Mouse (Mus musculus) kidney, postnatal 25 days (tissue): ENCODE data around the gene Gm17087.

Experiments
- DNase-seq, 2 experiments: peaks; one replicate each; pipeline ENCODE4 v3.0.0; 2021; ENCODE audit warnings: mixed read lengths in 2 of 2

The Gm17087 gene

DNA sequence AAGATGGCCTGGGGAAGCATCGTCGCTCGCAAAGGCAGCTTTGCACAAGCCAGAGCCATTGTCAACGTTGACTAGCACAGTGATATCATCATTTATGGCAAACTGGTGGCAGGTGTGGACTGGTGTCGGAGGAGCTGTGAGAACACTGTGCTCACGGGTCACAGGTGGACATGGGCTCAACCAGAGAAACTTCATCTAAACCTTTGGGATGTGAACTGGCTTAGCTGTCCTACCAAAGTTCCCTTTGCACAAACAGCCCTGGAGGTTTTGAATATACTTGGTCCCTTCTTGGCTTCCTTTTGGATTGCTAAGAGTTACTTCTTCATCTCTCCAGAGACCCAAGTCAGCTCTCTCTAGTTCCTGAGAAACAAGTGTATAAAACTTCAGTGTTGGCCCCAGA, at the start of gene Gm17087:
Gm17087 (minus strand) TSS at position 101 of the 400 bp plus-strand sequence.
- DNase-seq: peak in 1 of 2 experiments; percentile 14

DNA sequence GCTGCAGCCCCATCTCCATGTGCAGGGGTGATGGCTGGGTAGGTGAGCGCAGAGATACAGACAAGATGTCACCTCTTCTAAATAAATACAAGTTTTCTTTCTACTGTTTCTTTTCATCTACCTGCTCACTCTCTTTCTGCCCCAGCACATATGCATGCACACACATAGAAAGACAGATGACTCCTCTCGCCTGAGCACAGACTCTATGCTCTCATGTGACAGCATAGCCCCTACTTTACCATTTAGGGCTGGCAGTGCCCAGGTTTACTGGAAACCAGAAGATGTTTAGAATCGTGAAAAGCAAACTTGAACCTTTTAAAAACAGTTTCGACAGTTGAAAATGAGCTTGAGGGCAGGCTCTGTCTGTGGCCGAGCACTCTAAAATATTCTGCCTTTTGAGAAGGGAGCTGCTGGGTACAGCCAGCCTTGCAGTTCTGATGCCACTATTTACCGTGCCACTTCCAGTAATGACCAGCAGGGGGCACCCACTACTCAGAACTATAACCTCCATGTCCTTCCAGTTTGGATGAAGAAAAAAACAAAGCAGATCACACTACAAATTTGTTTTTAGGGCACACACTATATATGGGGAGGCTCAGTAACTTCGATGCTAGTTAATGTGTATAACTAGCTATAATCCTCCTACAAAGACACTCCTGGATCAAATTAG, 47.3 kb upstream of the Gm17087 start:
- DNase-seq: peak; percentile 72 to 89

DNA sequence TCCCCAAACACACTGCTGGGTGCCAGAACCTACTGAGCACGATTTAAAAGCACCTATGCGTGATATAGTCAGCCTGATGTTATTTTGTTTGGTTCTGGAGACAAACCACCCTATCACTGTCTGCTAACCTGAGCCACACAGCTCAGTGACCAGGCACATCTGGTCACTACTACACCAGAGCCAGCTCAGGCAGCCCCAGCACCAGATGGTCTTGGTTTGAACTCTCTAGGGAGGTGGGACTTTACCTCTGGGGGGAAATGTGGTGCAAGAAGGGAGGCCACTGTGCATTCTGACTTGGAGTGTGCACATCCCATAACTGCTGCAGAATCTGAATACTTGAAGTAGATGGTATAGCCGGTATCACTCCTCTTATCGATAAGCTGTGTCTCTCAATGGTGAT, 45.2 kb upstream of the Gm17087 start:
- no peak for DNase-seq

DNA sequence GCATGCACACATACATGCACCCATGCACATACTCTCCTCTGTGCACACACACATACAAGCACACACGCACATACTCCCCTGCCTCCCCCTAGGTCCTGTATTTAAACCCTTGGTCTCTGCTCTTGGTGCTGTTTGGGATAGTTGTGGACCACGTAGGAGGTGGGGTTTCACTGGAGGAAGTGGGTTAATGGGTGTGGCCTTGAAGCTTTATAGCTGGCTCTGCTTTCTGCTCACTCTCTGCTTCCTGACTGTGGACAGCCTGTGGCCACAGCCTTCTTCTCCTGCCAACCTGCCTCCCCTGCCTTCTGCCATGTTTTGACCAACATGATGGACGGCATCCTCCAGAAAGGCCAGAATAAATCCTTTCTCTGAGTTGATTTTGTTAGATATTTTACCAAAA, 39.9 kb upstream of the Gm17087 start:
- DNase-seq: no peak

DNA sequence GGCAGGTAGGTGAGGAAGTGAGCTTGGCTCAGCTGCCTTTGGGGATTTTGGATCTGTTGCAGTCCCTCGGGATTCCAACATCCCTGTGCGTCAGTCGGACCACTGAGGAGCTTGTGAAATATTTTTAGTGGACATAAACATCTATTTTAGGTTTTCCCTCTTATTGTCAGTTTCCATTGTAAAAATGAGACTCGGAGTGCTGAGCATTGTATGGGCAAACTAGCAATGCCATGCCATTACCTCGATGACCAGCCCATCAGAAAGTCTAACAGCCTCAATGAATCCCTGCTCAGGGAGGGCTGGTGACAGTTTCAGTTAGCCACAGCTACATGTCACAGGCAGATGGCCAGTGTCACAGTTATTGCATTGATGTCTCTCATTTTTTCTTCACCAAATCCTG, 39.2 kb upstream of the Gm17087 start:
- DNase-seq: no peak

DNA sequence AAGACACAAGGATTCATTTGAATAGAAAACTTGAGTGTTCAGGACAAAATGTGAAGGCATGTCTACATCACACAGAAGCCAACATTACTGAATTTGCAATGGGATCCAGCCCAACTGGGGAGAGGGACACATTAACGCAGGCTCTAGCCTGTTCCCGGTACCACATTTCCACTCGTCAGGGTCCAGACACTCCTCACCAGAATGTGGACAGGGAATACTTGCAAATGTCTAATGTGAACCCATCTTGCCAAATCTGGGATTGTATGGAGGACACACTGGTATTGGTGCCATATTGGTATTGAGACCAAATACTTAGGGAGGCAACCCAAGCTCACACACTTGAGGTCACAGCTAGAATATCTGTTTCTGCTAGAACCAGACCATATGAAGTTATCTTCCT, 36.2 kb upstream of the Gm17087 start:
- no peak for DNase-seq

DNA sequence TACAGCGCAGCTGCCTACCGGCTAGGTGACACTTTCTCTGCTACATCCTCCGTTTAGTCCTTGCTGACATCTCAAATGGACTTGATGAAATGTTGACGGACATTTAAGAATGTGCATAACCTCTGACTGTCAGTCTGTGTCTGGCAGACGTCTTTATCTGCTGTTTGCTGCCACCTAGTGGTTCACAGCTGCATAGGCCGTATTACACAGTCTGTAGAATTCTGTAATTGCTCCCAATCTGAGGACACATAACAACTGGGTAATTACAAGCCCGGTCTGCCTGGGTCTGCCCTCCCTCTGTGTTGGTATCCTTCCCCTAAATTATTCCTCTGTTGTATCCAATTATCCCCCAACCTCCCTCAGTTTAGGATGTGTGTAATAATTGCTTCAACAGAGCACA, 31.0 kb upstream of the Gm17087 start:
- peak; percentile 60 to 79 for DNase-seq

DNA sequence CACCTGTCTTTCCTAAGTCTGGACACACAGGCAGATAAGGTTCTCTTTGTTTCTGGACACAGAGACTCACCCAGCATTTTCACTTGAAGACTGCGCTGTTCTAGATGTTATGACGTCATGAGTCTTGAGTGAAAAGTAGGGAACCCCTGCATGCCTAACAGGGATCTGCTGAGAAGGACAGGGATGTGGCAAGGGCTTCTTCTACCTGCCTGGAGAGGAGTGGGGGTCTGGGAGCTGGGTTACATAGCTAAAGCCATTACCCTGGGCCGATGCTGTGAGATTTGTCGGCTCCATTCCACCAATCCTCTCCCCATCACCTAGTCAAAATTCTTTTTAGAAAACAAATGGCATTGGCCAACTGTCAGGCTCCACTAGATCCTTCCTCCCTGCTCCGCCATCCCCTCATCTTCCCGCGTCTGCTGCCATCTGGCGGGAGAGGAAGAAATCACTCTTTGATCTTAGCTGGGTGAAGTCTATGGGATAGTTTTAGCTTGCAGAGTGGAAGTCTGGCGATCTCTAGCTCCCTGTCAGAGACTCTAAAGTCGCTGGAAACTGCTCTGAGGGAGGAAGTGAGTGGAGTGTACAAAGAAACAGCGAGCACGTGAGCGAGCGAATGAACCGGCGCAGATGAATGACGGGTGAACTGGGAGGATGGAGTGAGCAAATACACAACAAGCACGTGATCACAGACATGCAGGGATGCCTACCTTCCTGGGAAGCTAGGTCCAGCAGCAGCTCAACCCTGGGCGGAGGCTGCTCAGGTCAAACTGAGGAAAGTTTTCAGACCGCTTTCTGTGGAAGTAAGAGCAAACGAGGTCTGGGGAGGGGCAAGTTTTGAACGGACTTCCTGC, 25.9 kb upstream of the Gm17087 start:
- DNase-seq: peak; percentile 64 to 77

DNA sequence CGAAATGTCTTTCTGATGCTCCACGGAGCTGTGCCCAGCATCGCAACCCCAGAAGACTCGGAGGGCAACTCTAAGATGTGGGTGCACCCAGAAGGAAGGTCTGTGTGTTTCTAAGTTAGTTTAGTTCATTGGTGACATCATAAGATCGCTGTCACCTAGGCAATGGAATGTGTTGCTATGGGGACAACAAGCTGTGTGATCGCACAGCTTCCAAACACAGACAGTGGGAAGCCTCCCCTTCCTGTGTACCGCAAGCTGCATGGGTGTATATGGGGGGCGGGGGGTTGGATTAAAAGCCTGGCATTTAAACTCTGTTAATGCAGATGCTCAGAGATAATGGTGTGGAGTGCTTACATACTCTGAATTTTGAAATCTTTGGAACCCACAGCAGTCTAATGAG, 14.8 kb upstream of the Gm17087 start:
- DNase-seq: no peak

DNA sequence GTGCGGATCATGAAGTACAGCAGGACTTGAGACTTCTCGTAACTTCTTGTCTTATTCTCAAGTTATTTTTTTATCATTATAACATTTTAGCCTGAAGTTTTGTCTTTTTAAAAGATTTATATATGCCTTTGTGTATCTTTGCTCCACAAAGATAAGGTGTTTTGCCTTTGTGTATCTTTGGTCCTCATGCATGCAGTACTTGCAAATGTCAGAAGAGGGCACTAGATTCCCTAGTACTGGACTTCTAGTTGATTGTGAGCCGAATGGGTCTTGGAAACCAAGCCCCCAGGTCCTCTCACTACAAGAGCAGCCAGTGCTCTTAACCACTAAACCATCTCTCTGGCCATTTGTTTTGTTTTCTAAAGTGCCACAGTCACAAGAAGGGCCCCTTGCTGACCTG, 13.6 kb upstream of the Gm17087 start:
- peak in 1 of 2 experiments; percentile 44 for DNase-seq

DNA sequence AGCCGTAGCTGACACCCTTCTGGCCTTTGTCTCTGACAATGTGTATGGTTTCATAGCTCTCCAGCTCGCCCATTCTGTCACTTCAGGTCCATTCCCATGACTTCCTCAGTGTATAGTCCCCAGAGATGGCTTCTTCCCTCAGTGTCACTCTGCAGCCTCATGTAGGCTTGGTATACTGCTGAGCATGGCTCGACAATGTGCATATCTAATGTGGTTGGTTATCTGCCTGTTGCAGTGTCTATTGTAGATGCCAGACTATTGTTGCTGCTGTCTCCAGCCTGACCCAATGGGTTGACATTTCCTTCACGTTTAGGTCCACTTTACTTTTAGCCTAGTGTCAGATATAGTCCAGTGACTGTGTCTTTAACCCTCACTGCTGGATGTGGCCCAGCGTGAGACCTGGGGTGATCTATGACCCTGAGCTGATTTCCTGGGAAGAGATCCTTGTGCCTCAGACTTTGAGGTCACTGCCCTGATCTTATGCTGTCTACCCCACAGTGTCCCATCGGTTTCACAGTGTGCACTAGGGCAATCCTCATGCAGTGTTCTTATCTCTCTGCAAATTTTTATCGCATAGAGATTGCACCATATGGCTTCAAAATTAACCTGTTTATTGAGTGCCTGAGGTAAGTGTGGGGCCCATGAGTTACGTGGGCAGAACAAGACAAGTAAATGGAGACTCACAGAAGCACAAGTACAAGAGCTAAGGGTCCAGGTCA, 7.0 kb upstream of the Gm17087 start:
- no peak for DNase-seq

DNA sequence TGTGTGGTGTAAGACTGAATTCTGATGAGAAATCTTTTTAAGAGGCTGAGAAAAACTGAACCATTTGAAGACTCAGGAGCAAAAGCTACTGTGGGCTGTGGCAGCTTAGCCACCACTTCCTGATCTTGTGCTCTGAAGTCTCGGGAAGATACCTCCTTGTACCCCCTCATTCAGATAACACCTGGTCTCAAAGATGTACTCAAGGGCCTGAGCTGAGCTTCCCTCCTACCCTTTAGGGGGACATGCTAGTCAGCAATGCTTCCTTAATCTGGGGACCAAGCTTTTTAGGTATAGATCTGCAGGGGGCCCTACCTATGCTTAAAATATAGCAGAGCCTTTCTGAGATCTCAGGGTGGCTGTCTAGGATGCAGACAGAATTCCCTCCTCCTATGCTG, 3.9 kb downstream of the Gm17087 start:
- no peak for DNase-seq

DNA sequence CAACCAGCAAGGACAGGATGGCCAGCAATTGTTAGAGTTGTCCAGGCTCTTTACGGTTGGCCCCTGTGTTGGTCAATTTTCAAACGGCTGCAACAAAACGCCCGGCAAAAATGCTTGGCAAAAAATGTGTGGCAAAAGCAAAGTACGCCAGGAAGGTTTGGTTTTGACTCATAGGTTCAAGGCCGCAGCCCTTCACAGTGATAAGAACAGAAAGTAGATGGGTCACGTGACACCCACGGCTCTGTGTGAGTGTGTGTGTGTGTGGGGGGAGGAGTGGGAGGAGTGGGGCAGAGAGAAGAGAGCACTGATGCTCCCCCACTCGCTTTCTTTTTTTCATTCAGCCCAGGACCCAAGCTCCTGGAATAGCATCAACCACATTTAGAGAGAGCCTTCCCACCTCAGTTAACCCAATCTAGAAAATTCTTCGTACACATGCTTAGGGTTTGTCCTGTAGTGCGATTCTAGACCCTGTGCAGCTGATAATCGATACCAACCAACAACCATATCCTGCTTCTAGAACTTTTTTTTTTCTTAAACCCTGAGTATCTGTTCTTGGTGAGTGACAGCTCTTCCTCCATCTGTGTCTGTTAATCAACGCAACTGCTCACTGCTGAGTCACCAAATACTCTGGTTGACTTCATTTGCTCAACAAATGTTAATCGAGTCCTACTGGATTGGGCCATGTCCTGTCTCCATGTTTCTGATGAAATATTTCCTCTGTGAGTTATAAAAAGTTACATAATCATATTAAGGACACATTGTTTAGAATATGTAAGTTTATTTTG, 4.5 kb downstream of the Gm17087 start:
- DNase-seq: no peak

DNA sequence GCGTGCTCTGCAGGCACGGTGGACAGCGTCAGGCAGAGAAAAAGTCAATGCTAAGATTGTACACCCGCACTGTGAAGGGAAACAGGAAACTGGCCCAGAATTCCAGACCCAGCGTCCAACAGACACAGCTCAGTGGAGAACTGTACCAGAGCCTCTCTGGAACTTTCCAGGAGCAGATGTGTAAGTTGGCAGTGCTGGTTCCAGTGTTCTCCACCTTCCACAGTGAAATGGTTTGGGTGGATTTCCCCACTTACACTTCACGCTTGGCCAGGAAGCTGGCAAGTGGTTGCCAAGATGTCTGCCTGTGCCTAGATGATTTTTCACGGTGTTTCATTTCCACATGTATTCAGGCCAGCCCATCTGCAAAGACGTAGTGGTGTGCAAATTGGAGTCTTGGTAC, 8.8 kb downstream of the Gm17087 start:
- DNase-seq: no peak

DNA sequence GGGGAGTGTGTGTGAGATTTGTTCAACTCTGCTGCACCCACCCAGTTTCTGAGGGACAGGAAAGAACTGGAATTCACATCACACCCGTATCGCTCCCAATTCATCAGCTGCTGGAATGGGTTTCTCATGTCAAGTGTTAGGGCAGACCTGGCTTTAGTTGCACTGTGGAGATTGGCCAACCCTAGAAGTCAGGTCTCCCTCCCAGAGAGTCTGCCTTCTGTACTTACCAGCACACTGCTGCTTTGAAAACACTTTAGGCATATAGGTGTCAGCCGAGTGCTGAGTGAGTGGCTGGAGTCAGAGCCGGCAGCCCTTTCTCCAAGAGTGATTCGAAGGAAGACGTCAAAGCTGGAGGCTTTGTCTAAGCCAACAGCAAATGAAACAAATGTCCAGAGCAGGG, 10.5 kb downstream of the Gm17087 start:
- DNase-seq: peak in 1 of 2 experiments; percentile 11

DNA sequence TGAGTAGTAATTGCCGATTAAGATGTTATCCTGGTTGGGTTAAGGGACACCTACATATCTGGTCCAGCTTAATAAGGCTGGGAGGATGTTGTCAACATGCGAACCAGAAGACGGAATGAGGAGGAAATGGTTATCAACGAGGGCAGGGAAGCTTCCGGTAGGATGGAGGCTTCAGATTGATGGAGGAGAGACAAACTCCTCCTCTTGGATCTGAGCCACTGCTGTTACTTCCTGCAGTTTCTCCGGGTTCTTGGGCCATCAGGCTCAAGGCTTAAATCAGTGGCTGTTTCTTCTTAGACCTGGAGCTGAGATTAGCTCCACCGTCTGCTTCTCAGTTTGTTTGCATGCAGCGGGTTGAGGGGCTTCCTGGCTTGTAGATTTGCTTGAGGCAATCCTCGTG, 11.0 kb downstream of the Gm17087 start:
- DNase-seq: no peak

DNA sequence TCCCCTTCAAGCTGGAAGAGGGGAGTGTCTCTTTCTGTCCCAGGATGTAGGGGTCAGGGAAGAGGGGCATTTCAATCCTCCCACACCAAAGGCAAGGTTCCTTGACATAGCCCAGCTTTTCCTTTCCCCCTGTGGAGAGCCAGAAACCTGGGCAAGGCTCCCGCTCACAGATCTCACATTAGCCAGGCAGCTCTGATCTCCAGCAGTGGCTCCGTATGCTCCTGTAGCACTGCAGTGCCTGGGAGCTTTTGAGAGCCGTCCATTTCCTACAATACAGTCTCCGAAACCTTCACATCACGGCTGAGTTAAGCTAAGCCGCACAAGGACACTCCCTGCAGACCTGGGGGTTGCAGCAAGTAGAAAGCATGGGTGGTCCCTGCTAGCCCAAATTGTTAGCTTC, 12.5 kb downstream of the Gm17087 start:
- no peak for DNase-seq

DNA sequence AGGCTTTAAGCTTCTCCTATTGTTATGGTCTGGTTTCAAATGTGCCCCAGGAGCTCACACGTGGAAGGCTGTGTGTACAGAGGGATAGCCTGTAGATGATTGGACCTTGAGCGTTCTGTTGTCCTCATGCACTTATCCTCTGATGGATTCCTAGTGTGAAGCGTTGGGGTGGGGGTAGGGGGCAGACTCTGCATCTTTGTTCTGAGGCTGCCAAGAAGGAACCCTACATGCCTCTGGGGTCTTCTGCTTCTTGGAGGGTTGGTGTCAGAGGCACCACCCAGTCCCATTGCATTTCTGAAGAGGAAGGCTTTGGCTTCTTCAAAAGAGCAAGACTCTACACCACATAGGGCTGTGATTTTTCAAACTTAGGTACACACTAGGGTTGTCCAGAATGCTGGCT, 13.1 kb downstream of the Gm17087 start:
- DNase-seq: no peak

DNA sequence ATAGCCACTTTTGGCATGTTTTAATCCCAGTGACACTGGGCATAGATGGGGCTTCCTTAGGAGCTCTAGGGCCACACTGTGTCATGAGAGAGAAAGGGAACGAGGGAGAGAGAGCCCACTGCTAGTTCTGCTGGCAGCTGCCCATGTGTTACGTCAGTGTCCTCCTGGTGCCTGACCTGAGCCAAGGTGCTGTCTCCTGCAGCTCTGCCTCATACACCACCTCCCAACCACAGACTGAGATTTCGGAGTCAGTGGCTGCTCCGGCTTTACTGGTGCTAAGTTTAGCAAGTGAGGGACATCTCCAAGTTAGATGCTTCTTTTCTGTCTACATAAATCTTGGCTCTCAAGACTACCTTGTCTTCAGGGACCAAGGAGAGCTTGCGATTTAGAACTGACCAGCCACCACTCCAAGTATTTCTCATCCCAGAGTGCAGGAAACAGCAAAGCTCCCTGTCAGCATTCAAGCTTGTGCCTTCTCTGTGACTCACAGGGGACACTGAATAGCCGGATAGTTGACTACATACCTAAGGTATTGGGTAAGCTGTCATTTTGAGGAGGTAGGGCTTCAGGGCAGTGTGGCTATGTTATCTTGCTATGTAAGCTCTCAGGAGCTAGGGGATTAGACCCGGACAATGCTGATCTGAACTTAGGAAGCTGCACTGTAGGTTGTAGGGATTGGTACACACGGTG, 14.3 kb downstream of the Gm17087 start:
- DNase-seq: peak in 1 of 2 experiments; percentile 27

DNA sequence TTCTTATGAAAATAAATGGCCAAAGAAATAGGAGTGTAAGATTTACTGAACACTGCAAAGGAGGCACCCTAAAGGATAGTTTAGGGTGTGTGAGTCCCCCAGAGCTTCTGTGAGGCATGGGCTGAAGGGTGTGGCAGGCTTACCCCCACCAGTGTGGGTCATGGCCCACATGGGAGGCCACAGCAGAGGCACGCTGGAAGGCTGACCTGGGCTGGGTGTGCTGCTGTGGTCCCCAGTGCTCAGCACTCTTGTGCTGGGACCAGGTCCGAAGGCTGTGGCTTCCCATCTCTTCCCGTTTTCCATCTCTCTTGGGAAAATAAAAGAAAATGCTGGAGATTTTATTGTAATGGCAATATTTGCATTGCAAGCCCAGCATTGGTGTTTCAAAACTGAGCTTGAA, 15.1 kb downstream of the Gm17087 start:
- DNase-seq: peak in 1 of 2 experiments; percentile 30

DNA sequence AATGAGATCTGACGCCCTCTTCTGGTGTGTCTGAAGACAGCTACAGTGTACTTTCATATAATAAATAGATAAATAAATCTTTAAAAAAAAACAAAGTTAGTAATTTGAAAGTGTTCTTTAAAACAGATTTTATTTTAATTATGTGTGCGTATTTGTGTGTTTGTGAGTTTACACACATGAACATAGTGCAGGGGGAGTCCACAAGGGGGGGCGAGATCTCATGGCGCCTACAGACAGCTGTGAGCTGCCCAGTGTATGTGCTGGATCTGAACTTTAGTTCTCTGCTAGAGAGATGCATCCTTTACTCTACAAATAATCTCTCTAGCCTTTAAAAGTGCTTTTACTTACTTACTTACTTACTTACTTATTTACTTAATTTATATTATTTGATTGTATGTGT, 18.0 kb downstream of the Gm17087 start:
- DNase-seq: no peak

DNA sequence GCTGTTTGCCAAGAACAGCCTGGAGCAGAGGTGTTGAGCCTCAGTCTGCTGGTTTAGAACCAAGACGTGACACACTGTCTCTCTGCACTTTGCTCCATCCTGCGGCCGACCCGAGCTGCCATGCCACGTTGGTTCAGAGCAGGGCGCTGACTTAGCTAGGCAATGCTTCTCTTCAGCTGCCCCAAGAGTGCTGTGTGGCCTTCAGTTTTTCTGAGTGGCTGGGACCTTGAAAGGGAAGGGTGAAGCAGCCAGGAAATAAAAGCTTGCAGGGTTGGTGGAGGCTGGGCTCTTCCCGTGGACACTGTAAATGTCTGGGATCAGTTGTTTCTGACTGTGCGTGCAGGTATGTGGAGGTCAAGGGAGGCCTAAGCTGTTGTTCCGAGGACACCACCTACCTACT, 20.4 kb downstream of the Gm17087 start:
- DNase-seq: peak in 1 of 2 experiments; percentile 23
